Mouse (Mus musculus): ENCODE results near the gene Hk2.

Hk2 gene

GRCm38 (mm10) chr6:82771059-82771458, 3.2 kb downstream of the Hk2 start:
- no peak for DNase-seq (ENCODE audit: low read depth in 2 of 2, low spot score in 2 of 2)

- no peak for DNase-seq (ENCODE audit: low read depth in 2 of 2, low spot score in 2 of 2)
Observed at GRCm38 (mm10) chr6:82770286-82770685, 4.0 kb downstream of the Hk2 start.

GRCm38 (mm10) chr6:82769704-82770103, 4.5 kb downstream of the Hk2 start:
- DNase-seq (ENCODE audit: low read depth in 2 of 2, low spot score in 2 of 2), result no peak

- no peak for DNase-seq (ENCODE audit: low read depth in 2 of 2, low spot score in 2 of 2)
Observed at GRCm38 (mm10) chr6:82767734-82768586, 6.3 kb downstream of the Hk2 start.

- no peak for DNase-seq (ENCODE audit: low read depth in 2 of 2, low spot score in 2 of 2)
Observed at GRCm38 (mm10) chr6:82766636-82767035, 7.6 kb downstream of the Hk2 start.

- DNase-seq (ENCODE audit: low read depth in 2 of 2, low spot score in 2 of 2), result no peak
Observed at GRCm38 (mm10) chr6:82765261-82765660, 9.0 kb downstream of the Hk2 start.

- DNase-seq (ENCODE audit: low read depth in 2 of 2, low spot score in 2 of 2), result no peak
Observed at GRCm38 (mm10) chr6:82763871-82764503, 10.3 kb downstream of the Hk2 start.

- no peak for DNase-seq (ENCODE audit: low read depth in 2 of 2, low spot score in 2 of 2)
Observed at GRCm38 (mm10) chr6:82762728-82763127, 11.5 kb downstream of the Hk2 start.

GRCm38 (mm10) chr6:82760749-82761357, 13.4 kb downstream of the Hk2 start:
- no peak for DNase-seq (ENCODE audit: low read depth in 2 of 2, low spot score in 2 of 2)

- no peak for DNase-seq (ENCODE audit: low read depth in 2 of 2, low spot score in 2 of 2)
Observed at GRCm38 (mm10) chr6:82759241-82759640, 15.0 kb downstream of the Hk2 start.

- DNase-seq (ENCODE audit: low read depth in 2 of 2, low spot score in 2 of 2), result no peak
Observed at GRCm38 (mm10) chr6:82756799-82757210, 17.4 kb downstream of the Hk2 start.

GRCm38 (mm10) chr6:82756216-82756615, 18.0 kb downstream of the Hk2 start:
- DNase-seq (ENCODE audit: low read depth in 2 of 2, low spot score in 2 of 2), result no peak

- no peak for DNase-seq (ENCODE audit: low read depth in 2 of 2, low spot score in 2 of 2)
Observed at GRCm38 (mm10) chr6:82755338-82755737, 18.9 kb downstream of the Hk2 start.

- no peak for DNase-seq (ENCODE audit: low read depth in 2 of 2, low spot score in 2 of 2)
Observed at GRCm38 (mm10) chr6:82754769-82755168, 19.5 kb downstream of the Hk2 start.

GRCm38 (mm10) chr6:82753638-82754361, 20.5 kb downstream of the Hk2 start:
- DNase-seq (ENCODE audit: low read depth in 2 of 2, low spot score in 2 of 2), result no peak

- no peak for DNase-seq (ENCODE audit: low read depth in 2 of 2, low spot score in 2 of 2)
Observed at GRCm38 (mm10) chr6:82753061-82753460, 21.2 kb downstream of the Hk2 start.

- DNase-seq (ENCODE audit: low read depth in 2 of 2, low spot score in 2 of 2), result no peak
Observed at GRCm38 (mm10) chr6:82751791-82752190, 22.5 kb downstream of the Hk2 start.

- DNase-seq (ENCODE audit: low read depth in 2 of 2, low spot score in 2 of 2), result no peak
Observed at GRCm38 (mm10) chr6:82751031-82751430, 23.2 kb downstream of the Hk2 start.

- no peak for DNase-seq (ENCODE audit: low read depth in 2 of 2, low spot score in 2 of 2)
Observed at GRCm38 (mm10) chr6:82750063-82750462, 24.2 kb downstream of the Hk2 start.

GRCm38 (mm10) chr6:82748106-82748672, 26.1 kb downstream of the Hk2 start:
- DNase-seq (ENCODE audit: low read depth in 2 of 2, low spot score in 2 of 2), result no peak

- DNase-seq (ENCODE audit: low read depth in 2 of 2, low spot score in 2 of 2), result no peak
Observed at GRCm38 (mm10) chr6:82747085-82747484, 27.2 kb downstream of the Hk2 start.

All from CD8-positive naive resting alpha-beta T cell, adult 2 months (primary cell).